Mouse (Mus musculus) olfactory bulb, adult 2 months (tissue): ENCODE results near the gene Nacc2.

Experiments used
- CTCF ChIP-seq: fragments of 200-500 bp; IDR thresholded peaks from 2 replicates; pipeline ENCODE4 v1.5.1; 2012; ENCODE audit warnings: low read depth, mild to moderate bottlenecking, low read length, moderate library complexity; ENCODE audit not compliant: insufficient read depth
- POLR2A ChIP-seq: fragments of 200-500 bp; IDR thresholded peaks from 2 replicates; pipeline ENCODE4 v1.6.1; 2012; ENCODE audit warnings: mild to moderate bottlenecking, low read depth, low read length, moderate library complexity; ENCODE audit not compliant: insufficient read depth

DNA sequence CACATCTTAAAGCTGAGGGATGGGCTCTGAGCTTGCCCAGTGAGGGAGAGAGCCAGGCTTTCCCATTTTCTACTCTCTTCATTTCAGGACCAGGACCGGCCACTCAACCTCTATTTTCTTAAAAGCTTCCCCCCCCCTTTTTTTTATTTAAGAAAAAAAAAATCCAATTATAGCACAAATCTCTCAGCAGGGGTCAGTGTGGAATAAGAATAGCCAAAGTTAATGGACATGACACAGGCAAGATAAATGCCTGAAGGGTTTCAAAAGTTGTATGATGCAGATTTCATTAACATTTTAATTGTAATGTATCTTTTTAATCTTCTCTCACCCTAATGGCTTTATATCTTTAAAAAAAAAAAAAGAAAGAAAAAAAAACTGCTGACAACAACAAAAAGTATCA lies 5.4 kb downstream of the Nacc2 start:
- no peak for TF ChIP-seq CTCF
- no peak for TF ChIP-seq POLR2A
